Mouse (Mus musculus) small intestine, adult 2 months (tissue): ENCODE results near the gene Slc51a. TPM values are rescaled to one million over a fixed set of nuclear protein-coding genes. Genes with fewer than 3 reads are reported as not detected.

Source experiments
- H3K27ac ChIP-seq: fragments of 200-500 bp; 2 replicates; pipeline ENCODE4 v1.5.1; 2012; ENCODE audit warnings: low read depth, low read length, control low read depth, inconsistent platforms; ENCODE audit not compliant: insufficient read depth
- H3K27me3 ChIP-seq: fragments of 200-500 bp; 2 replicates; pipeline ENCODE4 v1.6.1; 2012; ENCODE audit warnings: mild to moderate bottlenecking, moderate library complexity, low read length, inconsistent platforms; ENCODE audit not compliant: control insufficient read depth, insufficient read depth
- H3K36me3 ChIP-seq: fragments of 200-500 bp; 2 replicates; pipeline ENCODE4 v1.6.1; 2012; ENCODE audit warnings: mild to moderate bottlenecking, low read length, control low read depth, inconsistent platforms; ENCODE audit not compliant: control insufficient read depth, insufficient read depth
- H3K4me1 ChIP-seq: fragments of 200-500 bp; 2 replicates; pipeline ENCODE4 v1.6.1; 2012; ENCODE audit warnings: low read length, inconsistent platforms, mixed read lengths; ENCODE audit not compliant: control insufficient read depth, insufficient read depth, insufficient read length
- H3K4me3 ChIP-seq: fragments of 200-500 bp; 2 replicates; pipeline ENCODE4 v1.5.1; 2012; ENCODE audit warnings: low read depth, mild to moderate bottlenecking, control low read depth, inconsistent platforms, low read length, moderate library complexity
- CTCF ChIP-seq: fragments of 200-500 bp; IDR thresholded peaks from 2 replicates; pipeline ENCODE4 v1.5.1; 2012; ENCODE audit warnings: low read depth, mild to moderate bottlenecking, control low read depth, inconsistent platforms, low read length, moderate library complexity, mixed read lengths; ENCODE audit not compliant: insufficient replicate concordance, insufficient read length; ENCODE audit errors: extremely low read depth
- POLR2A ChIP-seq: fragments of 200-500 bp; IDR thresholded peaks from 2 replicates; pipeline ENCODE4 v1.6.1; 2012; ENCODE audit warnings: low read depth, mild to moderate bottlenecking, control low read depth, inconsistent platforms, low read length, moderate library complexity
- WGBS: fragments of 180-500 bp; shearing (Covaris S2); methylation state at CpG from one replicate; pipeline ENCODE4 v1.1.7; 2018; 5-methylcytosine and 5-hydroxymethylcytosine counted together
- polyA plus RNA-seq: library from polyadenylated mRNA; depleted of rRNA; stranded (reverse); fragments of >200 nt; gene quantifications from 2 replicates; pipeline ENCODE4 v1.2.3, GENCODE M21; 2012

Slc51a gene
- polyA plus RNA-seq, 1 experiment, result 424 TPM

GRCm38 (mm10) chr16:32513401-32513800, 25.7 kb upstream of the Slc51a start:
- H3K4me3 ChIP-seq, result no peak overlapping the region
- H3K4me1 ChIP-seq, result peaks cover 23% of the 10 kb centered on the region
- WGBS, result 97% methylated on average over 6 of the region's 6 CpGs
- TF ChIP-seq POLR2A (no peak), CTCF (no peak)
- H3K36me3 ChIP-seq, result no peaks in the 10 kb centered on the region
- no peaks in the 10 kb centered on the region for H3K27me3 ChIP-seq
- no peak overlapping the region for H3K27ac ChIP-seq

GRCm38 (mm10) chr16:32512921-32513320, 25.2 kb upstream of the Slc51a start:
- peaks cover 22% of the 10 kb centered on the region for H3K4me1 ChIP-seq
- no peaks in the 10 kb centered on the region for H3K36me3 ChIP-seq
- no peak overlapping the region for H3K4me3 ChIP-seq
- H3K27ac ChIP-seq, result no peak overlapping the region
- TF ChIP-seq POLR2A (no peak), CTCF (no peak)
- no peaks in the 10 kb centered on the region for H3K27me3 ChIP-seq
- 79% methylated on average over 3 of the region's 3 CpGs for WGBS

- TF ChIP-seq CTCF (no peak), POLR2A (no peak)
- WGBS, result 91% methylated on average over 8 of the region's 8 CpGs
- Histone ChIP-seq H3K36me3 (no peaks in the 10 kb centered on the region), H3K27me3 (no peaks in the 10 kb centered on the region), H3K4me3 (no peak overlapping the region), H3K27ac (no peak overlapping the region), H3K4me1 (peaks cover 22% of the 10 kb centered on the region)
These were observed 24.3 kb upstream of the Slc51a start for GRCm38 (mm10) chr16:32511827-32512490.

- WGBS, result 76% methylated on average over 3 of the region's 3 CpGs
- H3K36me3 ChIP-seq, result no peaks in the 10 kb centered on the region
- H3K27ac ChIP-seq, result no peak overlapping the region
- H3K4me3 ChIP-seq, result no peak overlapping the region
- no peaks in the 10 kb centered on the region for H3K27me3 ChIP-seq
- TF ChIP-seq POLR2A (no peak), CTCF (no peak)
- peaks cover 22% of the 10 kb centered on the region for H3K4me1 ChIP-seq
These were observed 23.7 kb upstream of the Slc51a start for GRCm38 (mm10) chr16:32511338-32511734.

GRCm38 (mm10) chr16:32510399-32511337, 23.0 kb upstream of the Slc51a start:
- Histone ChIP-seq H3K36me3 (no peaks in the 10 kb centered on the region), H3K27ac (no peak overlapping the region), H3K4me3 (no peak overlapping the region), H3K27me3 (no peaks in the 10 kb centered on the region), H3K4me1 (peaks cover 22% of the 10 kb centered on the region)
- no peak for TF ChIP-seq CTCF
- no peak for TF ChIP-seq POLR2A
- WGBS, result 61% methylated on average over 18 of the region's 18 CpGs

- Histone ChIP-seq H3K36me3 (no peaks in the 10 kb centered on the region), H3K27ac (no peak overlapping the region), H3K4me3 (no peak overlapping the region), H3K4me1 (peaks cover 22% of the 10 kb centered on the region), H3K27me3 (no peaks in the 10 kb centered on the region)
- 24% methylated on average over 9 of the region's 9 CpGs for WGBS
- TF ChIP-seq POLR2A (no peak), CTCF (no peak)
These were observed 21.6 kb upstream of the Slc51a start for GRCm38 (mm10) chr16:32509066-32509942.
